Mouse (Mus musculus): ENCODE data around the gene Zbtb7b.

DNA sequence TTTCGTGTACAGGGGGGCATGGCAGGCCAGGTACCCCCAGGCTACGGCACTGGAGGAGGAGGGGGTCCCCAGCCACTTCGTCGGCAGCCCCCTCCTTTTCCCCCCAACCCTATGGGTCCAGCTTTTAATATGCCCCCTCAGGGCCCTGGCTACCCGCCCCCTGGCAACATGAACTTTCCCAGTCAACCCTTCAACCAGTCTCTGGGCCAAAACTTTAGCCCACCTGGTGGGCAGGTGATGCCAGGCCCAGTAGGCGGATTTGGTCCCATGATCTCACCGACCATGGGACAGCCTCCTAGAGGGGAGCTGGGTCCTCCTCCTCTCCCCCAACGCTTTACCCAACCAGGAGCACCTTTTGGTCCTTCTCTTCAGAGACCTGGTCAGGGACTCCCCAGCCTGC, 38.0 kb upstream of the Zbtb7b start:
- no peak for TF ChIP-seq CTCF (IDR thresholded peaks at IDR 0.05; ENCODE audit: insufficient read depth, low read depth, low read length)
- TF ChIP-seq POLR2A (IDR thresholded peaks at IDR 0.05; ENCODE audit: insufficient read depth, low read depth, low read length): no peak
